Mouse (Mus musculus) CD4-positive, CD25-positive, alpha-beta regulatory T cell, adult 2 months (primary cell): Measurements from ENCODE around the gene Rcor1.

Source experiments
- DNase-seq: peaks from one replicate; pipeline ENCODE4 v3.0.0-alpha.2; 2012; ENCODE audit warnings: low read depth, low spot score

Gene Rcor1

DNA sequence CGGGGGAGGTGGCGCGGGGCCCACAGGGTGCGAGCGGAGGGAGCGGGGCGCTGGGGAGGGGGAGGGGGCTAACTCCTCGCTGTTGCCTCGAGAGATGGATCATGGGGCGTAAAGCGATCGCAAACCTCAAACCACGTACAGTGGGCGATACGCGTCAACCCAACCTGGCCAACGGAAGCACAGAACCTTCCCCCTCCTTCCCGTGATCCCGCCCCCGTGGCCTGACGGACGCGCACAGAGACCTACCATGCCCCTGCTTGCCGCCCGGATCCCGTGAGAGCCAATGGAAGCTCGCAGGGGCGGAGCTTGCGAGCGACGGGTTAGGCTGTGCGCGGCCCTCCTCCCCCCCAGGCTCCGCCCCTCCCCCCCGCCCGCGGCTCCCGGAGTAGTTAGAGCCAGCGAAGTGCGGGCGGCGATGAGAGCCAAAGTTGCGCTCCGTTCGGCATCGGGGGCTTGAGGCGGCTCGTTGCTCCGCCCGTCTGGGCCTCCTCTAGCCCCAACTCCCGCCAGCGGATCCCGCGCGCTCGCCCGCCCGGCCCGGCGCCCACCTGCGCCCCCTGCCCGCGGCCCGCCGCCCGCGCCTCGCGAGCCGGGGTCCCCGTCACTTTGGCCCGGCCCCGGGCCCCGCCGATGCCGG lies at the start of gene Rcor1:
Rcor1 (plus strand) TSS at position 376 of the 637 bp plus-strand sequence.
- peak; percentile 100 for DNase-seq

DNA sequence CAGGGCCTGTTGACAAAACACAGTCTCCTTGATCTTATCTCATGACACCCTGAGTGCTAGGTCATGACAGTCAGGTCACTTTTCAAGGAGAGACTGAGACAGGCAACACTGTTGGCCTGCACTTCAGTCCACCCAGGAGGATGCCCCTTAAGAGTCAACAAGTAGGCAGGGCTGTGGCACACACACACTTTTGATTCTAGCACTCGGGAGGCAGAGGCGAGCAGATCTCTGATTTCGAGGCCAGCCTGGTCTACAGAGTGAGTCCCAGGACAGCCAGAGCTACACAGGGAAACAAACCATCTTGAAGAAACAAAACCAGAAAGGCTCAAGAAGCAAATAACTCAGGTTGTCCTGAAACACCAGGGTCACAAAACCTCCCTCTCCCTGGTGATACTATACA lies 49.7 kb upstream of the Rcor1 start:
- no peak for DNase-seq

DNA sequence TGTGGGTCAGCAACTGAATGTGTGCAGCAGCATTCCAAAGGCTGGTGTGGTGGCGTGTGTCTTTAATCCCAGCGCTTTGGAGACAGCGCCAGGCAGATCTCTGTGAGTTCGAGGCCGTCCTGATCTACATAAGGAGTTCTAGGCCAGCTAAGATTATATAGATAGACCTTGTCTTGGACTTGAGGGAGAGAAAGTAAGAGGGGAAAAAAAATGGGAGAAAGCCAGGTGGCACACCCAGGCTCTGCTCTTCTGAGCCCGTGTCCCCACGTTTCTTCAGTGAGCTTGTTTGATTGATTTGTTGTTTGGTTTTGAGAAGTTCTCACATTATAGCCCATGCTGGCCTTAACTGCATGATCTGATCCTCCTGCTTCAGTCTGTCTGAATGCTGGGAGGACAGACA lies 48.7 kb upstream of the Rcor1 start:
- DNase-seq = no peak

DNA sequence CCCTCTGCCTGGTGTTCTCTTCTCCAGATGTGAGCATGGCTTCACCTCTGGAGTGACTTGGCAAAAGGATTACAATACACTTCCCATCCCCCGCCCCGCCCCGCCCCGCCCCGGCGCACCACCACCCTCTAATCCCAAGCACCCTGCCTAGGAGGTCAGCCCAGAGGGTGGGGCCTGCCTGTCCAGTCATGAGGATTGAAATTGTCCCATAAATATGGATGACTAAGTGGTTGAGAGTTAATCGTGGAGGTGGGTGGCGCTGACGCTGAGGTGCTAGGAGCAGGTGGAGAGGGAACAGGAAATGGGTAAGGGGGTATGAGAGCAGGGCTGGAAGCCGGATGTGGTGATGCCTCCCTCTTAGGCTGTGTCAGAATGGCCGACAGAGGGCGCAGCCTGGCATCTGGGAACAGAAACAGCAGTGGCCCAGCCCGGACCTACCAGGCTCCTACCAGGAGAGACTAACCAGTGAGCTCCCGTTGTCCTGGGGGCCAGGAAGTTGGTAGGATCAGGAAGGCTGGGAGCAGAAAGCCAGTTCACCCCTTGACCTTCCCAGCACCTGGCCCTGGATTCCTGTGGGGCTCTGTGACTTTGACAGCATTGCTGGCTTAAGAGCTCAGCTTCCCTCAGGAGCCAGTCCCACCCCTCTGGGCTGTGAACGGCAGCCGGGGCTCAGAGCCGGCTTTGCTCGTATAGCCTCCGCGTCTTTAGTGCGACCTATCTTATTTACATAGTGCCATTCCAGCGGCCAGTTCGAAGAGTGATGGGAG lies 47.6 kb upstream of the Rcor1 start:
- peak; percentile 92 for DNase-seq

DNA sequence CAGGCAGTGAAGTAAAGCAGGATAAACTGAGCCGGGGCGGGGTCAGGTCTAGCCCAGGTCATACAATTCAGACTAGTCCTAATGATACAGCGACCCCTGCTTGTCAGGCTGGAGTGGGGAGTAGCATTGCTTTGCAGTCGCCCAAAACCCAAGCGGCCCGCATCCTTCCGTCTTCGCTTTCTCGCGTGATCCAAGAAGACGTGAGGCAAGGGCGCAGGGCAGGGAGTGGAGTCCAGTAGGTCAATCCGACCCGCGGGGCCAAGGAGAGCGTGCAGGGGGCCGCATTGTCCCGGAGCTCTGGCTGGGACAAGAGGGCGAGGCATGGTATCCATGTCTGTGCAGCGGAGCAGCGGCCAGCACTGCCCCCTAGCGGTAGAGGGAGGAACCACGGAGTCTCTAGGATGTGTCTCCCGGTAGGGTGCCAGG lies 47.0 kb upstream of the Rcor1 start:
- peak; percentile 94 for DNase-seq

DNA sequence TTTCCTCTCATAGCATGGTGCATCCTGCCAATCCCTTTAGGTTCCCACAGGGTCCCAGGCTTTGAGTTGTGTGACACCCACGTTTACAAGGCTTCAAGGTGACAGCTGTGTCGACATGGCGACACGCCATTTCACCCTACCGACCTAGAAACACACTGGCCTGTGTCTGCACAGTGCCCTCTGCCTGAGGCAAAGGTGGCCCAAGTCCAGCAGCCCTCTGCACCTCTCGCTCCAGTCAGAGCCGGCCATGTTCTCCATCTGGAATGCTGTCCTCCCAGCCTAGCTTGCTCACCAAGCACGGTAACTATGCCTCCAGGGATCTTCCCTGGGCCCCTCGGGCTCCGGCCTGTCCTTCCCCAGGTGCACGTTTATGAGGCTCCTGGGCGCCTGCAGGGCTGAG lies 46.4 kb upstream of the Rcor1 start:
- DNase-seq = no peak

DNA sequence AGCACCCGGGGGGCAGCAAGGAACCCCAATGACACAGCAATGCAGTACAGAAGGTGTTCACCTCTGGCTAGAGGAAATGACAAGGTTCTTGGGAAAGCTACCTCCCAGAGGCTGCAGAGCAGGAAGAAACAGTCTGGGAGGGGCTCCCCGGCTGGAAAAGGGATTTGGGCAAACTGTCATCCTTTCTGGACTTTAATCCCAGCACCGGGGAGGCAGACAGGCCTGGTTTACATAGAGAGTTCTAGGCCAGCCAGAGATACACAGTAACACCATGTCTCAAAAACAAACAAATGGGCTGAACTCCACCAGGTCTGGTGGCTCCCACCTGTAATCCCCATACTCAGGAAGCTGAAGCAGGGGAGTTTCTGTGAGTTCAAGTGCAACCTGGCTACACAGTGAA lies 45.9 kb upstream of the Rcor1 start:
- no peak for DNase-seq

DNA sequence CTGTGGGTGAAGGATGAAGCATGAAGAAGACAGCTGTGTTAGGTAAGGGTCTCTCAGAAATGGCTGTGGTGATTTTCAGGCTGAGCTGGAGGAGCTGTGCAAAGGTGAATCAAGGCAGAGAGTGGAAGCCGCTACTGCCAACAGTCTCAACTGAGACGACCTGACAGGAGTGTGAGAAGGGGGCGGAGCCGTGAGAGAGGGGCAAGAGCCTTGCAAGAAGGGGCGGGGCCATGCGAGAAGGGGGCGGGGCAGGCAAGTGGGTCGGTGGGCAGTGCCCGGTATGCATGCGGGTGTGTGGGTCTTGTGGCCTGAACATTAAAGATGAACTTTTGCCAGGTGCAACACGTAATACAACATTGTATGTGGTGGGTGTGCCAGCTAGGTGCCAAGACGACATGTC lies 44.5 kb upstream of the Rcor1 start:
- no peak for DNase-seq

DNA sequence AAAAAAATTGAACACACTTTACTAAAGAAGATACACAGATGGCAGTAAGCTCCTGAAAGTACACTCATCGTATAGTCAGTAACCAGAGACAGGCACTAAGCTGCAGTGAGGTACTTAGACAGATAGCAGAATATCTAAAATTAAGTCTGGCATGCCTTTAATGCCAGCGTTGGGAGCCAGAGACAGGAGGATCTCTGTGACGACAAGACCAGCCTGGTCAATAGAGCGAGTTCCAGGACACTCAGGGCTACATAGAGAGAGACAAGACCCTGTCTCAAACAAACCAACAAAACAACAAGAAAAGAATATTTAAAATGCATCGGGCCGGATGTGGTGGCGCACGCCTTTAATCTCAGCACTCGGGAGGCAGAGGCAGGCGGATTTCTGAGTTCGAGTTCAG lies 41.1 kb upstream of the Rcor1 start:
- DNase-seq = no peak

DNA sequence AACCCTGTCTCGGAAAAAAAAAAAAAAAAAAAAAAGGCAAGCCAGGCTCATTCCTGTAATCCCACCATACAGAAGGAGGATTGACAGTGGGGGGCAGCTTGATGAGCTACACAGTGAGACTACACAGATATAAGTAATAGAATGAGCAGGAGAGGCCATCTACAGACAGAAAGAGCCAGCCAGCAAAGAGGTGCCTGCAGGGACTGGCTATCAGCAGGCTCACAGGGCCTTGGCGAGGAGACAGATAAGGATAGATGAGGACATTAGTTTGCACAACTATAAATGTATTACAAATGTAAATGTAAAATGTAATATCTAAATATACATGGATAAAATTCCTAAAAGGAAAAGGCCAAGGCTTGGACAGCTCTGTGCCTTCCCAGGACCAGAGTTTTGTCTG lies 39.3 kb upstream of the Rcor1 start:
- DNase-seq = no peak

DNA sequence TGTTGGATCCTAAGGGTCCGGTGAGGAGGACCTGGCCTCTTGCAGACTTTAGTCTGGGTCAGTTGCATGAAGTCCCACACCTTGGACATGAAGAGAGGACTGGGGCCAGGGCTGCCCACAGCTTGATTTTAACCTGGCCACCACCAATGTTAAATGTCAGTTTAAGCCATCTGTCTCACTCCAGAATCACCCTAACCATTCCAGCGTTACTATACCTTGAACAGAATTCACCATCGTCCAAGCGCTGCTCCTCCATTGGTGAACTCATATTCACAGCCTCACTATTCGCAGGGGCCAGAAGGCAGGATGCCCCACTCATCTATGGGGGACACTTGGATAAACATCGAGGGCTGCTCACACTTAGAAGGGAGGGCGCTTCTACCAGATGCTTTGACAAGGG lies 38.2 kb upstream of the Rcor1 start:
- DNase-seq = no peak

DNA sequence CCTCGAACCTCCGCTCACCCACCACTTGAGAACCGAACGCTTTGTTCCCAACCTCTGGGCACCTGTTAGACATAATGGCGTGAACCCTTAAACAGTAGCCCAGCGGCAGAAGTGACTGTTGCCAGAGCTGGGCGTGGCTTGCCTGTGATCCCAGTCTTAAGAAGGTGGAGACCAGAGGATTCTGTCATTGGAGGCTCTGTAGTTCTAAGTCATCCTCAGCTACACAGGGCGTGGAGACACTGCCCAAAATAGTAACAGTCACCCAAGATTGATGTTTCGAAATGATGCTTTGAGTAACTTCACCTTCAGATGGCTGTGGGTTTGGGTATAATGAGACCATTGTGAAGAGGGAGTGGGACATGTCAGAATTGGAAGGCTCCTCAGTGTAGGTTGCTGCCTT lies 35.0 kb upstream of the Rcor1 start:
- DNase-seq = no peak

DNA sequence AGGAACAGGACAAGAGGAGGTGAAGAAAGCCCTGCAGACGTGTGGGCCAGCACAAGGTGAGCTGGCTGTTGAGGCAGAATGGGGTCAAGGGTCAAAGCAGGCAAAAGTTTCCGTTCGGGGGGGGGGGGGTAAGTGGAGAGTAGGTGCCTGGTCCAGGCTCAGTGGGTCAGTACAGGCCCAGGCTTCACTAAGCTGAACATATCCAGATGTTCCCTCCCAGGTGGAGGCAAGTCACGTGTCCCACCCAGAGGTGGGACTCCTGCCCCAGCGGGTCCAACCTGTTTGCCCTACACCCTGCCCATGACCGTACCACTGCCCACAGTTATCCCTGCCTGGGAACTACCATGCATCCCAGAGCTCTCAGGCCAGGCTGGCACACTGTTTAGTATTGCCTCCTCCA lies 33.3 kb upstream of the Rcor1 start:
- no peak for DNase-seq

DNA sequence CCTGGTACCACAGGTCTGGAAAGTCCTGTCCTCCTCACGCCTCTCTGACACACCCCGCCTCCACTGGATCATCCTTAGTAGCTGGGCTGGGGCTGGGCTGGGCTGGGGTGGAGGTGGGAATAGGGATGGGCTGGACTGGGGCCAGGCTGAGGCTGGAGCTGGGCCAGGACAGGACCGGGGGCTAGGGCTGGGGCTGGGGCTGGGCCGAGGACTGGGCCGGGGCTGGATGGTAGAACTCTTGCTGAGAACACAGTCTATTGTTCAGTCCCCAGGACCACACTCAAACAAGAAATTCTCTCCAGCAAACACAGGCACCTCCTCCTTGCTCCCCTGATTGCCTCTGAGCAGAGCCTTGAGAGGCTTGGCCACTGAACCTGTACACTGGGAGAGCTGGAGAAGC lies 32.8 kb upstream of the Rcor1 start:
- no peak for DNase-seq

DNA sequence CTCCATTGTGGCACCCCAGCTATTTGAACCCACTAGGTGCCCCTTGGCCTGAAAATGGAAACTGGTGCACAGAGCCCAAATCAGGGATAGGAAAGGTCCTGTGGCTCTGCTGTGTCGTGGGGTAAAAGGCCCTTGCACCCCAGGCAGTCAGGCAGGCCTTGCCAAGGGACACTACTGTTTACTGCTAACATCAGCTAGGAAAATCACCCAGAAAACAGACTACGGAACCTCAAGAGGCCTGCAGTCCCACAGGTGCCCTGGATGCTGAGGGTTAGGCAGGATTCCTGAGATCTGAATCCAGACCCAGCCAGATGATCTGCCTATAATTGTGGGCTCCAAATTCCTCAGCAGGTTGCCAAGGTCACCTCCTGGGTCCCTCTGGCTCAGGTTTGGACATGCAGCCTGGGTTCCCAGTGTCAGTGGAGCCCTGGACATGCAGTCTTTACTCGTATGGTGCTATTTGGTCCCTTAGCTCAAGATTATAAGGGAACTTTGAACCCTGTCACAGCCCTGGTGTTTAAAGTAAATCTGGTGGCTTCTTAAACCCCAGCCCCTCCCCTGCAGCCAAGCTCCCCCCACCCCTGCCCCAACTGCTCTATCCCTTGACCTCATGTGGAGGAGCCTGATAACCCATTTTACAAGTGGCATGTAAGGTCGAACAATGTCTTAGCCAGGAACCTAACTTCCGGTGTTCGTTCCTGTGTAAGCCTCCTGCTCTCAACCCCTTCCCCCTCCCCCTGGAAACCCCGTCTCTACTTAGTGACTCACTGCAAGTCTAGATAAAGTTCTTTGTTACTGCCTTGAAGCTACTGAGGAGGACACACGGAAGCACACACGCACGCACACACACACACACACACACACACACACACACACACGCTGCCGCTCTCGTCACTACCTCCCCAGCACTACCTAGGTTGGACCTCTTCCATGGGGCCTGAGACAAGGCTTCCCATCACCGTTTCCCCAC lies 31.7 kb upstream of the Rcor1 start:
- DNase-seq = peak; percentile 92

DNA sequence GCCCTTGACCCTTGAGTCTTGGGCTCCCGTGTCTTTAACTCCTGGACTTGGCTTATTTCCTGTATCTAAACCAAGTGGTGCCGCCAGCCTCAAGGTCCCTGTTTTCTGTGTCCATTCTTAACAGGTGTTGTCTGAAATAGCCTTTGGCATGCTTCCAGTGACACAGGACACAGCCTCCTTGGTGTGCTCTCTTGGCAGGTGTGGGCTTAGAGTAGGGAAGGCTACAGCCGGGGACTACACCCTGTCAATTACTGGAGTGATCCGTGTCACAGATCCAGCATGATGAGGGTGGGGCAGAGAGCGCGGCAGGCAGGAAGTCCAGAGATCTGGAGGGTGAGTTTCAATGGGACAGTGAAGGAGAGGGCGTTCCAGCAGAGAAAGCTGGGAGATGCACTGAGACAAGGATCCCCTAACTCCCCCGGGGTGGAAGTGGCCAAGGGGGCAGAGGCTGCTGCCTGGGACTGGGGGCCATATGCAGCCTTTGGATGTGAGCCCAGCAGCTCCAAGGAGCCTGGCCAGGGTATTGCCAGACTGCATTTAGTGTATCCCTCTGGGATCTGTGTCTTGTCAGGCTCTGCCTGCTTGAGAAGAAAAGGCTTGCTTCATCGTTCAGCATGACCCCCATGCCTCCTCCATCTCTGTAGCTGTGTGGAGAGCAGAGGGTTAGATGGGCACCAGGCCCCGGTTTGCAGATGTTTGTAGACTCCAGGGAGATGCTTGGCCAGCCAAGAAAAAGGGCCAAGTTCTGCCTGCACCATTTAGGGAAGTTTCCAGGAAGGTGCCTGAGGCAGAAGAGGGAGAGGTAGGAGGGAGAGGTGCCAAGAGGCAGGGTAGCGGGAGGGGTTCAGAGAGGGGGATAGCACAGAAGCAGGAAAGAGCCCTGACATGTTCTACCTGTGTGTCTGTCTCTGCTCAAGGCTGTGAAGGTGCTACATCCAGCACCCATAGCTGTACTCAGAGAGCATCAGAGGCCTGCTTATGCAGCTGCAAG lies 30.4 kb upstream of the Rcor1 start:
- DNase-seq = no peak

DNA sequence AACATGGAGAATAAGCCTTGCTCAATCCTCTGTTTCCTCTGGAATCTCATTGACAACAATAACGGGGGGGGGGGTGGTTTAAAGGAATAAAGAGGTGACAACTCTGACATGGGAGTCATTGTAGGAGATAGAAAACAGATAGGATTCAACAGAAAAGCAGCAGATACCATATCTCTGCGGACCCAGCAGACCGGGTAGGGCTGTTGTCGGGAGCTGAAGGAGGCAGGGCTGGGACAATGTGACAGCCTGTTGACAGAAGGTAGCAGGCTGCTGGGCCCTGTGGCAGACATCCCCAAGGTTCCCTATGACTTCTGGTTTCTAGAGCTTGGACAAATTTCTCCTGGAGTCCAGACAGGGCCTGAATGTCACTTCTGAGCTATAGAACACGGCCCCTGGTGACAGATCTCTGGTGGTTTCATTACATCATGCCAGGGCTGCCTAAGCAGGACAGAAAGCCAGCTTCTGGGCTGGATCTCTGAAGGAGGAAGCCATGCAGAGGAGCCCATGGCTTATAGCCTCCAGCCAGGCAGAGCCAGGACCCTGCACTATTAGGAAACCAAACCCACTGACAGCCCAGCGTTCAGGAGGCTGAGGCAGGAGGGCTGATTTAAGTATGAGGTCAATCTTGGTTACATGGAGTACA lies 29.4 kb upstream of the Rcor1 start:
- no peak for DNase-seq

DNA sequence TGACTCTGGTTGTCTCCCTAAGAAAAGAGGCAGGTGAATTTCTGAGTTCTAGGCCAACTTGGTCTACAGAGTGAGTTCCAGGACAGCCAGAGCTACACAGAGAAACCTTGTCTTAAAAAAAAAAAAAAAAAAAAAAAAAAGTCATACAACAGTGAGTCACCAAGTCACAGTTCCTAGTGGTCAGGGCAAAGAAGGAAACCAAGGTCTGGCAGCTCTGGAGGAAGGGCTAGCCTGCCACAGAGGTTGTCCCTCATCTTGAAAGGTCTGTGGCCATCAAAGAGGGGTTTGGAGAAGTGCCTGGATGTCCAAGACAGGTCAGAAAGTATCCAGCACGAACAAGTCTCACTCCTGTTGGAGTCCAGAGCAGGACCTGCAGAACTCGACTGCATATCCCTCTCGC lies 22.3 kb upstream of the Rcor1 start:
- DNase-seq = no peak

DNA sequence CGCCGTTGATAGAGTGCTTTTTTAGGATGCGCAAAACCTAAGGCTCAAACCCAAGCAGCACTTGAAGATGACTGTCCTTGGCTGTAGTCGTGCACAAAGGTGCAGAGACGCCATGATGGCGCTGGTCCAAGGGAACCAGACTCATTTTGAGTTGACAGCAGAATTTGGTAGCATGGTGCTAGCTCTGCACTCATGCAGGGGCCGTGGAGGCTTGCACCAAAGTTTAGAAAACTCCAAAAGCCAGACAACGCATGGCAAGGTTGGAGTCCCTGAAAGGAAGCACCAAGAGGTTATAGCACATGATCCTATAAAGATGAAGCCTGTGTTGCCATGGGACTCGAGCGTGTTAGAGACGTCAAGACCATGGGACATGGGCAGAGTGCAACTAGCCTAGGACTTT lies 21.1 kb upstream of the Rcor1 start:
- no peak for DNase-seq

DNA sequence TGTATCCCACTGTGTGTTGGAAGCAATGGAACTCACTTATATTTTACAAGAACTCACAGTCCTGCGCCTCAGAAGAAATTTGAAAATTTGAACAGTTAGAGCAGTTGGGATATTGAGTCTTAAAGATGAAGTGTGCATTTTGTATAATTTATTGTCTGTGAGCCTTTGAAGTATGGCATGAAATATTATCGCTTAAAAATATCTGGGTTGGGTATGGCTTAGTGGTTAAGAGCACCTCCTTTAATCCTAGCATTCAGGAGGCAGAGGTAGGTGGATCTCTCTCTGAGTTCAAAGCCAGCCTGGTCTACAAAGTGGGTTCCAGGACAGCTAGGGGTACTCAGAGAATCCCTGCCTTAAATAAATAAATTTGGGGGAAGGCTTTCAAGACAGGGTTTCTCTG lies 20.1 kb upstream of the Rcor1 start:
- no peak for DNase-seq

DNA sequence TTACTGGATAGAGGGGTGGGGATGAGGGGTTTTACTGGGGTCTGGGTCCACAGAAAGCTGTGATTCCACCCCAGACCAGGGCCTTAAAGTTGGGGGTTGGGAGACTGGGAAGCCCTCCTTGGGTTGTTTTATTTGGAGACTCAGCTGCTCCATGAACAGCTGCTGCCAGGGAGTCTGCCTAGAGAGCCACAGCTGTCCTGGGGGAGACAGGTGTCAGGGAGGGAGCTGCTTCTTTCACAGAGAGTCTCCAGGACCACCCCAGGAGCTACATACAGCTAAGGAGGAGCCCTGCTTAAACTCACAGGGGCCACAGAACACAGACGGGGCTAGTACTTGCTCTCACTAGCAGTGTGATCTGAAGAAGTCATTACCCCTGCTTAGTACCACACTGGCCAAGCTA lies 18.0 kb upstream of the Rcor1 start:
- DNase-seq = no peak
